Mouse (Mus musculus) kidney, adult 2 months (tissue): Measurements from ENCODE around the gene Dchs1. TPM values are rescaled to one million over a fixed set of nuclear protein-coding genes. Genes with fewer than 3 reads are reported as not detected.
"Not testable (repeated sequence)": the region's sequence is repeated elsewhere in the genome, so short reads cannot be mapped to it uniquely, and the experiment has no call there.

Experiments used
- DNase-seq: peaks from one replicate; pipeline ENCODE4 v3.0.0; 2021
- H3K27ac ChIP-seq: fragments of 200-500 bp; 2 replicates; pipeline ENCODE4 v1.5.1; 2012; ENCODE audit warnings: low read depth, low read length, control low read depth, inconsistent platforms; ENCODE audit not compliant: insufficient read depth
- H3K27me3 ChIP-seq: fragments of 200-500 bp; replicated peaks from 2 replicates; pipeline ENCODE4 v1.6.1; 2012; ENCODE audit warnings: mild to moderate bottlenecking, moderate library complexity, low read length, inconsistent platforms; ENCODE audit not compliant: control insufficient read depth, insufficient read depth
- H3K36me3 ChIP-seq: fragments of 200-500 bp; 2 replicates; pipeline ENCODE4 v1.6.1; 2012; ENCODE audit warnings: mild to moderate bottlenecking, moderate library complexity, low read length, inconsistent platforms; ENCODE audit not compliant: control insufficient read depth, insufficient read depth
- H3K4me1 ChIP-seq: fragments of 200-500 bp; 2 replicates; pipeline ENCODE4 v1.6.1; 2011; ENCODE audit warnings: low read length; ENCODE audit not compliant: control insufficient read depth, insufficient read depth
- H3K4me3 ChIP-seq: fragments of 200-500 bp; 2 replicates; pipeline ENCODE4 v1.5.1; 2011; ENCODE audit warnings: mild to moderate bottlenecking, low read depth, low read length, control low read depth; ENCODE audit not compliant: insufficient read depth
- CTCF ChIP-seq: fragments of 200-500 bp; conservative IDR thresholded peaks from 2 replicates; pipeline ENCODE4 v1.5.1; 2011; ENCODE audit warnings: low read depth, mild to moderate bottlenecking, control low read depth, low read length, moderate library complexity, mixed read lengths; ENCODE audit not compliant: insufficient read depth, insufficient read length
- POLR2A ChIP-seq: fragments of 200-500 bp; IDR thresholded peaks from one replicate; pipeline ENCODE4 v1.6.1; 2011; ENCODE audit warnings: low read depth, low read length, control low read depth
- WGBS: fragments of 180-500 bp; shearing (Covaris S2); methylation state at CpG from one replicate; pipeline ENCODE4 v1.1.7; 2018; 5-methylcytosine and 5-hydroxymethylcytosine counted together
- polyA plus RNA-seq: library from polyadenylated mRNA; depleted of rRNA; stranded (reverse); fragments of >200 nt; gene quantifications from 2 replicates; pipeline ENCODE4 v1.2.3, GENCODE M21; 2012

Dchs1 gene
- polyA plus RNA-seq, 1 experiment, result 5.9 TPM

DNA sequence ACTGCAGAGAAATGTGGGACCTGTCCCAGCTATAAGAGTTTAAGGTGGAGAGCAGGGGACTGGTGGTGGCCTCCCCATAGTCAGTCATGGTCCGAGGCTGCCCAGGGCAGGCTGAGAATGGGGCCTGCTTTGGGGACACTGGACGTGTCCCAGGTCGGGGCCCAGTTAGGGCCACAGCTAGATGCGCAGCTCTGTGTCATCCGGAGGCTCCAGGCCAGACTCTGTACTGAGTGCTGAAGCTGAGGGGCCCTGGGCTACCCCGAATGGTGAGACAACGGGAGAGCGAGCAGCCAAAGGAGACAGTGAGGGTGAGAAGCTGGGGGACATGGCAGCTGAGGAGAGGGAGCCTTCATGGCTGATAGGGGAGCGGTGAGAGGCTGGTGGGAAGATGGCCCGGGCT lies 34.2 kb downstream of the Dchs1 start:
- 94% methylated on average over 10 of the region's 10 CpGs for WGBS
- H3K27me3 ChIP-seq, result no peaks in the 10 kb centered on the region
- no peak for DNase-seq
- H3K36me3 ChIP-seq, result no peaks in the 10 kb centered on the region
- H3K27ac ChIP-seq, result no peak overlapping the region
- H3K4me3 ChIP-seq, result no peak overlapping the region
- peaks cover 3% of the 10 kb centered on the region; the same call in 1 of the 2 replicates for H3K4me1 ChIP-seq
- TF ChIP-seq CTCF, result no peak
- no peak for TF ChIP-seq POLR2A

DNA sequence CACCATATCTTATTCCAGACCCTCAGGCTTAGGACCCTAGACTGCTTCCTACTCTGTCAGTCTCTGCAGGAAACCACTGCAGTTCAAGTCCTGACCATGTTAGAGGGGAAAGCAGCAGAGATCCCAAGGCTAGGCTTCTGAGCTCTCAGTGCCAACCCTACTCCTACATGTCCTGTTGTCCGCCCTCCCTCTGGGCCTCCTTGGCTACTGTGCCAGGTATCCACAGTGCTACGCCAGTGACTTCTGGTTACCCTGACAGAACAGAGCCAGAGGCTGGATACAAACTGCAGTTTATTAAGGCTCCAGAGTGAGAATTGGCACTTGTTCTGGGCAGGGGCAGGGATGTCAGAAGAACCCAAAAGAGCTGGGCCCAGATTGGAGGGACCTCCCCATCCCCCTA lies 34.7 kb downstream of the Dchs1 start:
- Histone ChIP-seq H3K27me3 (no peaks in the 10 kb centered on the region), H3K36me3 (no peaks in the 10 kb centered on the region), H3K27ac (no peak overlapping the region), H3K4me3 (no peak overlapping the region), H3K4me1 (peaks cover 3% of the 10 kb centered on the region; the same call in 1 of the 2 replicates)
- no peak for TF ChIP-seq POLR2A
- TF ChIP-seq CTCF, result no peak
- WGBS, result 83% methylated on average over 2 of the region's 2 CpGs
- no peak for DNase-seq

DNA sequence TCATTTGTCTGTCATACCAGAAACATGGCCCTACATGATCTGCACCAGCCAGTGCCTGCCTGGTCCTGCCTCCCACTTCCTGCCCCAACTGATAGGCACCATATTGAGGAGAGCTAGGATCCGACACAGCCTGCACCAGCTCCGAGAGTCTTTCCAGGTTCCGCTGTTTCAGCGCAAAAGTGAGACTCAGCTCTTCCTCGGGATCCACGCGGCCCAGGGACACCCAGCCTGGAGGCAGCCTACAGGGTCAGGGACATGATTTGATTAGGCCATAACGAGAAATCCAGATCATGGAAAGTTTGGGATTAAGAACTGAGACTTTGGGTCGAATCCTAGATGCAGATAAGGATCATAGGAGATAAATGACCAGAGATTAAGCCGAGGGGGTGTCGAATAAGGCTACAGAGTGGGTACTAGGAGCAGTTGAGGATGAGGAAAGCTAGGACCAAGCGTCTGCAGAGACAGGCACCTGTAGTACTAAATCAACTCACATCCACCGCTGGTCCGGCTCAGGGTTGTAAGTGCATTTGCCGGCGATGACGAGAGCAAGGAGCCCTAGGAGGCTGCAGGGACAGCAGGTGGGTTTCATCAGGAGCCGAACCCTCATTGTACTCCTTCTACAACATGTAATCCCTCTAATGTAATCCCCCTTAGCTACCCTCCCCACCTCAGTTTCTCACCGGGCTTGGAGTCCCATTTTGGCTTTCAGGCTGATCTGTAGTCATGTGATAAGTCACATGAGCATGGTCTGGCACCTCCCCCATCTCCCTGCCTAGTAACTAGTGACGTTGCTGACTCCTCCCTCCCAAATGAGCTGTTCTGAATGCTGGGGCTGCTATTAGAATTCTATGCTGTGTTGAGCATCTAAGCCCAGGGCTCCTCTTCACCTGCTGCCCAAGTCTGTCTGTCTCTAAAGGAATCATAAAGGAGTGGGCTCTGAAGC lies 35.7 kb downstream of the Dchs1 start, which contains the start of gene Tpp1:
Tpp1 (minus strand) TSS at position 745 of the 943 bp plus-strand sequence.
- WGBS, result 10% methylated on average over 20 of the region's 20 CpGs
- peak; percentile 97 for DNase-seq
- Histone ChIP-seq H3K4me3 (peak within 1 kb of the TSS; percentile 95), H3K27me3 (no peaks in the 10 kb centered on the region), H3K4me1 (peaks cover 3% of the 10 kb centered on the region; the same call in 1 of the 2 replicates), H3K27ac (peak within 1 kb of the TSS; percentile 50), H3K36me3 (no peaks in the 10 kb centered on the region)
- TF ChIP-seq POLR2A (peak; percentile 11), CTCF (no peak)

DNA sequence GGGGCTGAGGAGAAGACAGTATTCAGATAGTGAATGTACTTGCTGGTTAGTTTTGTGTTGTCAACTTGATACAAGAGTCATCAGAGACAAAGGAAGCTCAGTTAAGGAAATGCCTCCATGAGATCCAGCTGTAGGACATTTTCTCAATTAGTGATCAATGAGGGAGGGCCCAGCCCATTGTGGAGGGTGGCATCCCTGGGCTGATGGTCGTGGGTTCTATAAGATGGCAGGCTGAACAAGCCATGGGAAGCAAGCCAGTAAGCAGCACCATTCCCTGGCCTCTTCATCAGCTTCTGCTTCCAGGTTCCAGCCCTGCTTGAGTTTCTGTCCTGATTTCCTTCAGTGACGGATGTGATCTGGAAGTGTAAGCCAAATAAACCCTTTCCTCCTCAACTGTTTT lies 39.7 kb downstream of the Dchs1 start:
- no peak for DNase-seq
- Histone ChIP-seq H3K27me3 (no peaks in the 10 kb centered on the region), H3K27ac (no peak overlapping the region), H3K36me3 (0 out of 2 replicates have a peak, but pooled peaks cover 2% of the 10 kb centered on the region), H3K4me1 (peaks cover 11% of the 10 kb centered on the region; the same call in 1 of the 2 replicates), H3K4me3 (no peak overlapping the region)
- TF ChIP-seq POLR2A, result no peak
- TF ChIP-seq CTCF, result no peak
- 83% methylated on average over 2 of the region's 2 CpGs for WGBS

DNA sequence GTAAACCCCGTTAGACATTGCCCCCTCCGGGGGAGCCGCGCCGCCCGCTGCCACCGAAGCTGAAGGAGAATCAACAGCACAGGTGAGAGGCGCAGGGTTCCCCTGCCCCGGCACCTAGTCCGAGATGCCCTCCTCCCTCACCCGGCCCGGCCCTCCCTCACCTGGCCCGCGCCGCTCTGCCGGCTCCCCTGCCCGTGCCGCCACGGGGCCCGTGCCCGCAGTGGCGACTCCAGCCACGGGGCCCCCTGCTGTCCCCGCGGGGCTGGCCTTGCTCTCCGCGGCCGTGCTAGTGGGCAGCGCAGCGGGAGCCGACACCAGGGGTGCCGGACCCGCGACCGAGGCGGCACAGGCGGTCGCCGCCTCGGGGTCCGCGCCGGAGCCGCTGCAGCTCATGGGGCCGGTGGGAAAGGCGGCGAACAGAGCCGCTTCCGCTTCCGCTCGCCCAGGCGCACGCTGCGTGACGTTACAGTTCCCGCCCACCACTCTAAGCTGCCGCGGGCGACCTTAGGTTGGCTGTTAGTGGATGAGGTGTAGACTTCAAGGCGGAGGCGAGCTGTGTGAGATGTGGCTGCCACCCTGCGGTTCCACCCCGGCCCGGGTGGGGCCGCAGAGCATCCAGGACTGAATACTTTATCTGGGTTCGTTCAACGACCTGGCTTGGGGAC lies 43.4 kb downstream of the Dchs1 start, which contains the start of gene Taf10:
Taf10 (minus strand) TSS at position 436 of the 665 bp plus-strand sequence.
- peak within 1 kb of the TSS; percentile 78 for H3K4me3 ChIP-seq
- H3K27ac ChIP-seq, result 0 out of 2 replicates have a peak within 1 kb of the TSS, but pooled peaks have one; percentile 15
- H3K27me3 ChIP-seq, result no peaks in the 10 kb centered on the region
- TF ChIP-seq POLR2A, result peak; percentile 39
- TF ChIP-seq CTCF, result peak; percentile 40
- peaks cover 8% of the 10 kb centered on the region; the same call in 1 of the 2 replicates for H3K4me1 ChIP-seq
- peaks cover 2% of the 10 kb centered on the region; the same call in 1 of the 2 replicates for H3K36me3 ChIP-seq
- peak; percentile 92 for DNase-seq
- WGBS, result under 1% methylated on average over 62 of the region's 67 CpGs

DNA sequence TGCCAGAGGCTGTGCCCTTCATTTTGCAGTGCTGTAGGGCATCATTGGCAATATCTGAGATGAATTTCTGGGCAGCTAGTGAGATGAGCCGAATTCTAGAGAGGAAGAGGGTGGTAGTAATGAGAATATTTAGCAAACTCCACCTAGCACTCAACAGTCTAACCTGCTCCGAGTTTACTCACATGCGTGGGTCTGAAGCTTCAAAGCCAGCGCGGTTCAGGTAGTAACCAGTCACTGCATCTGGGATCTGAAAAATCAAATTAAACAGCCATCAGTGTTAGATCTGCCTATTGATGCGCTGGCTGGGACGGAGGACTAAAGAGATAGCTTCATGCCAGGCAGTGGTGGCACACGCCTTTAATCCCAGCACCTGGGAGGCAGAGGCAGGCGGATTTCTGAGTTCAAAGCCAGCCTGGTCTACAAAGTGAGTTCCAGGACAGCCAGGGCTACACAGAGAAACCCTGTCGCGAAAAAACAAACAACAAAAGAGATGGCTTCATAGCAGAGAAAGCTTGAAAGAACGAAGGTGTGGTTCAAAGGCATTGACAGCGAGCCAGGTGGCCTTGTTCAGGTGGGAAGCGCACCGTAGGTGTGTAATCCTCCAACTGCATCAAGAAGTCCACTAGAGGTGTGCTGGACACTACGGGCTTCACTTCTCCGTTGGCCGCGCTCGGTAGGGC lies 44.1 kb downstream of the Dchs1 start:
- not testable (repeated sequence) for H3K4me1 ChIP-seq, DNase-seq, H3K27ac ChIP-seq, H3K36me3 ChIP-seq, H3K27me3 ChIP-seq
- 31% methylated on average over 20 of the region's 20 CpGs for WGBS
- peak overlapping the region; percentile 78 for H3K4me3 ChIP-seq

DNA sequence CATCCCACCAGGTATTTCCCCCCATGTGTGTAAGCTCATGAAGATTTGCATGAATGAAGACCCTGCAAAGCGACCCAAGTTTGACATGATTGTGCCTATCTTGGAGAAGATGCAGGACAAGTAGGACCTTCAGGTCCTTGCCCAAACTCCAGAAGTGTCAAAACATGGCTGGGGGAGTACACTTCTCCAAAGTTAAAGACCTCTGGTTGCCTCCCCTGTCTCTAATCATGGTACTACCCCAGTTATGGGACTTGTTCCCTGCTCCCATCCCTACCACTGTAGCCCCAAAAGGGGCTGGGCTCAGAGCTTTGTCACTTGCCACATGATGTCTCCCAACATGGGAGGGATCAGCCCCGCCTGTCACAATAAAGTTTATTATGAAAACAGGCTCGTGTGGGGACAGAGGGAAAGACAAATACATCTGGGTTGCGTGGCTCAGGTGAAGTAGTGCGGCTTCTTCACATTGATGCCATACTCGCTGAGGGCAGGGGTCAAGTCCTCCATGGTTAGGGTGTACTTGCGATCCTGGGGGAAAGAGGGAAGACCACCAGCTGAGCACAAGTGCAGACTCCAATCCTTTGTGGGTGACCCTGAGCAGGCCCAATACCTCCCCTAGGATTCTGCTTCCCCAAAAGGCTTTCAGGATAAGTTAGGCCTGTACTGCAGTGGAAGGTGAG lies 44.8 kb downstream of the Dchs1 start:
- DNase-seq, H3K36me3 ChIP-seq, H3K4me3 ChIP-seq, H3K4me1 ChIP-seq, H3K27ac ChIP-seq, H3K27me3 ChIP-seq: not testable (repeated sequence)
- WGBS, result 78% methylated on average over 7 of the region's 7 CpGs
